In the genomic region with DNA sequence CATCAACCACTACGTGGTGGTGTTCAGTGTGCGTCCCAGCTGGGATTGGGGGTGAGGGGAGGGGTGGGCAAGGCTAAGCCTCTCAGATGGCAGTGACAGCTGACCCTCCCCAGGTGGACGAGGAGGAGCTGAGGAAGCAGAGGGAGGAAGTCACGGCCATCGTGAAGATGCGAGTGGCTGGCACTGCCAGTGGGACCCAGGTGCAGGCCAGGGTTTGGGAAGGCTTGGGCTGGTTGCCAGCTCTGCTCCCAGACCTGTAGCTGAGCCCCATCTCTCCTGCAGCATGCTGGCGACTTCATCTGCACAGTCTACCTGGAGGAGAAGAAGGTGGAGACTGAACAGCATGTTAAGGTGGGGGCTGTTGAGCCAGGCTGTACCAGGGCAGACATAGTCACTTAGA, we compare ENCODE assay signal across 30 mouse cellular contexts. TPM values are rescaled to one million over a fixed set of nuclear protein-coding genes. Genes with fewer than 3 reads are reported as not detected.
"Had no signal": no experiment of that assay in that cellular context is flagged by ENCODE, and none has a peak within 500 bp of the region (broad histone marks: within the 10 kb centered on the region; RNA-seq: fewer than 3 reads in every experiment).

No protein-coding gene starts in this region.

- H3K4me3 ChIP-seq: embryonic facial prominence, embryonic 10.5 days; embryonic facial prominence, embryonic 12.5 days; embryonic facial prominence, embryonic 13.5 days; embryonic facial prominence, embryonic 15.5 days; erythroblast, embryonic 14.5 days; forebrain, embryonic 10.5 days; forebrain, embryonic 12.5 days; forebrain, embryonic 13.5 days; forebrain, embryonic 15.5 days; gastrocnemius, adult 2 months; heart, adult 2 months had no signal

- DNase-seq: cerebellum, adult 2 months; cerebellum, adult 8-10 months; cerebellum, adult 9-10 months; cerebellum, postnatal 36 days; embryo, embryonic 11 days; forebrain, postnatal 0 days; gastrocnemius, adult 2 months; gastrocnemius, postnatal 10 days; gastrocnemius, postnatal 14 days; gastrocnemius, postnatal 25 days; gastrocnemius, postnatal 36 days; heart, adult 11 months; heart, adult 18-20 months; heart, adult 2 months had no signal

- H3K27me3 ChIP-seq: embryonic facial prominence, embryonic 12.5 days; embryonic facial prominence, embryonic 13.5 days; embryonic facial prominence, embryonic 15.5 days; forebrain, embryonic 12.5 days; forebrain, embryonic 13.5 days; forebrain, embryonic 15.5 days had no signal

- H3K9me3 ChIP-seq: embryonic facial prominence, embryonic 10.5 days; embryonic facial prominence, embryonic 12.5 days; embryonic facial prominence, embryonic 13.5 days; embryonic facial prominence, embryonic 15.5 days; forebrain, embryonic 10.5 days; forebrain, embryonic 12.5 days; forebrain, embryonic 13.5 days; forebrain, embryonic 15.5 days had no signal

- H3K36me3 ChIP-seq: forebrain, embryonic 15.5 days had no signal

- H3K4me1 ChIP-seq: embryonic facial prominence, embryonic 12.5 days; embryonic facial prominence, embryonic 13.5 days; forebrain, embryonic 12.5 days; forebrain, embryonic 13.5 days; forebrain, embryonic 15.5 days had no signal

- ATAC-seq: forebrain, embryonic 13.5 days; forebrain, embryonic 14.5 days; forebrain, embryonic 15.5 days; forebrain, embryonic 16.5 days; forebrain, postnatal 0 days had no signal

RNA-seq across cellular contexts. Expression of gene Gm45837, which starts 9.2 kb away (rescaled TPM):
- total RNA-seq: forebrain, postnatal 0 days; gastrocnemius, adult 18-20 months; gastrocnemius, adult 2 months; gastrocnemius, postnatal 4 days; heart, adult 2 months had no signal
- polyA plus RNA-seq: embryonic facial prominence, embryonic 10.5 days; embryonic facial prominence, embryonic 12.5 days; embryonic facial prominence, embryonic 14.5 days; erythroblast, embryonic 14.5 days; forebrain, embryonic 10.5 days; forebrain, embryonic 11.5 days; forebrain, embryonic 12.5 days; forebrain, embryonic 13.5 days; forebrain, embryonic 14.5 days; forebrain, embryonic 15.5 days; forebrain, embryonic 16.5 days; forebrain, postnatal 0 days; gonadal fat pad, adult 2 months; heart, adult 2 months had no signal
